Mouse (Mus musculus): ENCODE results near the gene Rnf148. TPM values are rescaled to one million over a fixed set of nuclear protein-coding genes. Genes with fewer than 3 reads are reported as not detected.

Gene Rnf148
- polyA plus RNA-seq (2017; shearing (Covaris generic)), result not detected

GRCm38 (mm10) chr6:23655036-23655435 is at the start of gene Rnf148:
TSS of gene Rnf148 (minus strand) at chr6:23655136.

GRCm38 (mm10) chr6:23650205-23650604 is 4.7 kb downstream of the Rnf148 start, which contains the start of gene Rnf133:
TSS of gene Rnf133 (minus strand) at chr6:23650305.

Other genes starting within 250 kb of the Rnf148 start
- not detected for gene Rnf133, start 4.8 kb downstream of the Rnf148 start, polyA plus RNA-seq (2017; shearing (Covaris generic))
- gene Cadps2, start 184.3 kb upstream of the Rnf148 start, polyA plus RNA-seq (2017; shearing (Covaris generic)), result 0.17 TPM

Measured in naive thymus-derived CD4-positive, alpha-beta T cell, adult 5 months (primary cell).